Mouse (Mus musculus): ENCODE data around the gene Stard3. TPM values are rescaled to one million over a fixed set of nuclear protein-coding genes. Genes with fewer than 3 reads are reported as not detected.

Gene Stard3
- polyA plus RNA-seq, 1 experiment from 2014 or later: 31.0 TPM

Other genes starting within 250 kb of the Stard3 start
- gene Fbxl20, start 208.0 kb upstream of the Stard3 start, polyA plus RNA-seq (2014; fragmentation: Nextera tagmentation; extraction: Ambion mirVana): 10.1 and 17.6 TPM in 2 replicates
- gene Med1, start 165.1 kb upstream of the Stard3 start, polyA plus RNA-seq (2014; fragmentation: Nextera tagmentation; extraction: Ambion mirVana): 46.6 and 51.0 TPM in 2 replicates
- gene Cdk12, start 155.3 kb upstream of the Stard3 start, polyA plus RNA-seq (2014; fragmentation: Nextera tagmentation; extraction: Ambion mirVana): 9.8 and 11.1 TPM in 2 replicates
- gene Neurod2, start 28.7 kb upstream of the Stard3 start, polyA plus RNA-seq (2014; fragmentation: Nextera tagmentation; extraction: Ambion mirVana): 0.10 TPM in 1 of 2 replicates, not detected in the other
- gene Ppp1r1b, start 10.0 kb upstream of the Stard3 start, polyA plus RNA-seq (2014; fragmentation: Nextera tagmentation; extraction: Ambion mirVana): 4.1 and 5.1 TPM in 2 replicates
- 22.8 and 27.7 TPM in 2 replicates for gene Tcap, start 25.4 kb downstream of the Stard3 start, polyA plus RNA-seq (2014; fragmentation: Nextera tagmentation; extraction: Ambion mirVana)
- 0.49 and 0.59 TPM in 2 replicates for gene Pnmt, start 28.1 kb downstream of the Stard3 start, polyA plus RNA-seq (2014; fragmentation: Nextera tagmentation; extraction: Ambion mirVana)
- 9.3 and 10.5 TPM in 2 replicates for gene Pgap3, start 42.1 kb downstream of the Stard3 start, polyA plus RNA-seq (2014; fragmentation: Nextera tagmentation; extraction: Ambion mirVana)
- 48.3 and 54.8 TPM in 2 replicates for gene Erbb2, start 54.1 kb downstream of the Stard3 start, polyA plus RNA-seq (2014; fragmentation: Nextera tagmentation; extraction: Ambion mirVana)
- 92.4 and 102 TPM in 2 replicates for gene Mien1, start 80.6 kb downstream of the Stard3 start, polyA plus RNA-seq (2014; fragmentation: Nextera tagmentation; extraction: Ambion mirVana)
- gene Grb7, start 88.0 kb downstream of the Stard3 start, polyA plus RNA-seq (2014; fragmentation: Nextera tagmentation; extraction: Ambion mirVana): 8.3 and 8.8 TPM in 2 replicates
- gene Ikzf3, start 187.7 kb downstream of the Stard3 start, polyA plus RNA-seq (2014; fragmentation: Nextera tagmentation; extraction: Ambion mirVana): 0.18 and 0.21 TPM in 2 replicates
- gene Zpbp2, start 192.7 kb downstream of the Stard3 start, polyA plus RNA-seq (2014; fragmentation: Nextera tagmentation; extraction: Ambion mirVana): 0.21 TPM in 1 of 2 replicates, not detected in the other
- gene Ormdl3, start 229.0 kb downstream of the Stard3 start, polyA plus RNA-seq (2014; fragmentation: Nextera tagmentation; extraction: Ambion mirVana): 12.6 and 13.6 TPM in 2 replicates
- gene Lrrc3c, start 239.9 kb downstream of the Stard3 start, polyA plus RNA-seq (2014; fragmentation: Nextera tagmentation; extraction: Ambion mirVana): not detected in 2 replicates